23 mouse cellular contexts compared by ENCODE assay signal in the genomic region with DNA sequence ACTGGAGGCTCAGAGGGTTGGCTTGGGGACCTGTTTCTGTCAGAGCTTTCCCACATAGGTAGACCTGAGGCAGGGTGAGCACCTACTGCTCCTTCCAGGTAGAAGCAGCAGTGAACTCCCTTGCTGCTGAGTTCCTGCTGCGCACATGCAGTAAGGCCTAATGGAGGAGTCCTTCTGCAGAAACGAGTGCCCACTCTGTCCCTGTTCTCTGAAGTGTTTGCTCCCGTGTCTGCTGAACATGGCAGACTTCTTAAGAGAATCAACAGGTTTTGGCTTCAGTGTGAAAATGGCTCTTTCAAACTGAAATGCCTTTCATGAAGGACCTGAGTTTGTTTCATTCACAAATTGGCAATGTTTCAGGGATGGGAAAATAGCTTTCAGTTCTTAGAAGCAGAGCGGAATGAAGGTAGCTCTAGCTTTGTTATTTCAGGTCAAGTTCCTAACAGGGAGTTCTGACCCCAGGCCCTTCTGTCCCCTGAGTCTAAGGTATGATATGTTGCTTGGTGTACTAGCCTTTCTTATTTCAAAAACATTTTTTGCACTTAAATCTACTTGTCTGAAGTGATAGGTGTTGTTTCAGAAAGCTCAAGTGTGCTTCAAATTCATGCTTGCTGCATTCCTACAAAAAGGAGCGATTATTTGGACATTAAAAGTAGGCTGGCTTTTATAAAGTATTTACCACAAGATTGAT.
DNase-seq lines count a peak whose midpoint lies in the region; ATAC-seq and TF ChIP-seq lines count a peak whose summit lies in the region.
"Had no signal": no experiment of that assay in that cellular context is flagged by ENCODE, and none has a peak within 500 bp of the region (broad histone marks: within the 10 kb centered on the region; RNA-seq: fewer than 3 reads in every experiment).

No protein-coding gene starts in this region.

- H3K4me2 ChIP-seq in heart, embryonic 13.5 days, result no peak overlapping the region
- no peak overlapping the region for H3K4me2 ChIP-seq in lung, embryonic 15.5 days
- H3K4me2 ChIP-seq: forebrain, embryonic 13.5 days; hindbrain, embryonic 12.5 days; hindbrain, embryonic 15.5 days had no signal

- no peaks in the 10 kb centered on the region for H3K27me3 ChIP-seq in heart, embryonic 13.5 days (replicated peaks)
- H3K27me3 ChIP-seq in heart, adult 2 months (ENCODE audit: control insufficient read depth, insufficient read depth, low read length), result no peaks in the 10 kb centered on the region
- no peaks in the 10 kb centered on the region for H3K27me3 ChIP-seq in lung, embryonic 15.5 days
- H3K27me3 ChIP-seq: CH12.LX; forebrain, embryonic 13.5 days; hindbrain, embryonic 12.5 days; hindbrain, embryonic 15.5 days; Patski had no signal

- DNase-seq in heart, adult 2 months, result no peak
- DNase-seq in lung, adult 2 months, result no peak
- peak; percentile 4 for DNase-seq in lung, postnatal 10 days
- no peak for DNase-seq in lung, adult 18-20 months
- DNase-seq: adrenal gland, postnatal 10 days; adrenal gland, postnatal 36 days; B cell, adult 2 months; cerebellum, adult 18-20 months; cerebellum, adult 9-10 months; cerebellum, postnatal 14 days; gastrocnemius, postnatal 10 days; gastrocnemius, postnatal 36 days had no signal

- TF ChIP-seq EP300 in heart, adult 2 months (IDR thresholded peaks at IDR 0.05; ENCODE audit: insufficient read depth, low read depth, low read length), result no peak

- H3K9ac ChIP-seq in heart, embryonic 13.5 days, result no peak overlapping the region
- no peak overlapping the region for H3K9ac ChIP-seq in heart, adult 2 months (ENCODE audit: low read depth, low read length)
- no peak overlapping the region for H3K9ac ChIP-seq in lung, embryonic 15.5 days
- H3K9ac ChIP-seq: forebrain, embryonic 13.5 days; hindbrain, embryonic 12.5 days; hindbrain, embryonic 15.5 days had no signal

- peaks cover 34% of the 10 kb centered on the region for H3K4me1 ChIP-seq in heart, embryonic 13.5 days
- peaks cover 1% of the 10 kb centered on the region; the same call in 1 of the 2 replicates for H3K4me1 ChIP-seq in heart, adult 2 months (ENCODE audit: control insufficient read depth, insufficient read depth, low read length)
- peaks cover 21% of the 10 kb centered on the region for H3K4me1 ChIP-seq in lung, embryonic 15.5 days
- H3K4me1 ChIP-seq in lung, adult 2 months (ENCODE audit: control insufficient read depth, insufficient read depth, low read length), result peaks cover 4% of the 10 kb centered on the region

- H3K27ac ChIP-seq in heart, embryonic 13.5 days (replicated peaks), result 0 out of 2 replicates have a peak overlapping the region, but pooled peaks have one; percentile 28
- no peak overlapping the region for H3K27ac ChIP-seq in heart, adult 2 months
- H3K27ac ChIP-seq in lung, embryonic 15.5 days, result peak overlapping the region; percentile 31; the same call in 1 of the 2 replicates
- H3K27ac ChIP-seq: forebrain, embryonic 10.5 days; forebrain, embryonic 13.5 days; heart, embryonic 10.5 days; hindbrain, embryonic 12.5 days; hindbrain, embryonic 15.5 days had no signal

- 80% methylated on average over 5 of the region's 5 CpGs for WGBS in heart, embryonic 13.5 days
- WGBS in heart, adult 2 months, result 85% methylated on average over 5 of the region's 5 CpGs
- 59% methylated on average over 5 of the region's 5 CpGs for WGBS in lung, embryonic 15.5 days
- WGBS in lung, adult 2 months, result 70% methylated on average over 5 of the region's 5 CpGs

- H3K36me3 ChIP-seq in heart, embryonic 13.5 days, result no peaks in the 10 kb centered on the region
- H3K36me3 ChIP-seq in heart, adult 2 months (ENCODE audit: control insufficient read depth, insufficient read depth, low read length), result peaks cover 3% of the 10 kb centered on the region
- H3K36me3 ChIP-seq in lung, embryonic 15.5 days, result no peaks in the 10 kb centered on the region
- H3K36me3 ChIP-seq: forebrain, embryonic 10.5 days; G1E; heart, embryonic 10.5 days; hindbrain, embryonic 12.5 days; hindbrain, embryonic 15.5 days had no signal

- intact Hi-C loops in heart, adult 2 months (cut with DNase I), result no loop called here

- H3K79me2 ChIP-seq in heart, adult 2 months (replicated peaks; ENCODE audit: control insufficient read depth, insufficient read depth, low read length), result no peaks in the 10 kb centered on the region

- TF ChIP-seq POLR2A in heart, adult 2 months (IDR thresholded peaks at IDR 0.05; ENCODE audit: insufficient read depth, low read depth, low read length), result no peak
- TF ChIP-seq POLR2A in lung, adult 2 months (IDR thresholded peaks at IDR 0.05; ENCODE audit: borderline replicate concordance, extremely low read depth, low read depth, low read length), result no peak

- H3K4me3 ChIP-seq in heart, embryonic 13.5 days, result no peak overlapping the region
- no peak overlapping the region for H3K4me3 ChIP-seq in heart, adult 2 months
- H3K4me3 ChIP-seq in lung, embryonic 15.5 days, result no peak overlapping the region
- no peak overlapping the region for H3K4me3 ChIP-seq in lung, adult 2 months (replicated peaks; ENCODE audit: extremely low read depth, low read depth, low read length)
- H3K4me3 ChIP-seq: forebrain, embryonic 10.5 days; forebrain, embryonic 13.5 days; heart, embryonic 10.5 days; hindbrain, embryonic 12.5 days; hindbrain, embryonic 15.5 days had no signal

- ATAC-seq in heart, embryonic 13.5 days (ENCODE audit: extremely low read depth, insufficient number of reproducible peaks, low FRiP score, low TSS enrichment), result no peak
- ATAC-seq in lung, embryonic 15.5 days (ENCODE audit: borderline replicate concordance, extremely low read depth, low FRiP score, low TSS enrichment), result 0 out of 2 replicates have a peak, but pooled peaks have one; percentile 27
- ATAC-seq: forebrain, embryonic 13.5 days; forebrain, embryonic 16.5 days; Patski had no signal

- H3K9me3 ChIP-seq in heart, embryonic 13.5 days, result no peaks in the 10 kb centered on the region
- no peaks in the 10 kb centered on the region for H3K9me3 ChIP-seq in lung, embryonic 15.5 days
- H3K9me3 ChIP-seq: forebrain, embryonic 10.5 days; forebrain, embryonic 13.5 days; heart, embryonic 10.5 days; hindbrain, embryonic 12.5 days; hindbrain, embryonic 15.5 days had no signal

- no peak for TF ChIP-seq CTCF in heart, adult 2 months (IDR thresholded peaks at IDR 0.05)
- TF ChIP-seq CTCF in lung, adult 2 months (IDR thresholded peaks at IDR 0.05; ENCODE audit: insufficient read depth, low read length), result no peak
